Mouse (Mus musculus) layer of hippocampus, adult 11-12 months (tissue): ENCODE measurements around the gene A830018L16Rik.
"Not testable (repeated sequence)": the region's sequence is repeated elsewhere in the genome, so short reads cannot be mapped to it uniquely, and the experiment has no call there.

Source experiments
- DNase-seq: peaks from one replicate; pipeline ENCODE4 v3.0.0; 2022; ENCODE audit warnings: low spot score

The A830018L16Rik gene

DNA sequence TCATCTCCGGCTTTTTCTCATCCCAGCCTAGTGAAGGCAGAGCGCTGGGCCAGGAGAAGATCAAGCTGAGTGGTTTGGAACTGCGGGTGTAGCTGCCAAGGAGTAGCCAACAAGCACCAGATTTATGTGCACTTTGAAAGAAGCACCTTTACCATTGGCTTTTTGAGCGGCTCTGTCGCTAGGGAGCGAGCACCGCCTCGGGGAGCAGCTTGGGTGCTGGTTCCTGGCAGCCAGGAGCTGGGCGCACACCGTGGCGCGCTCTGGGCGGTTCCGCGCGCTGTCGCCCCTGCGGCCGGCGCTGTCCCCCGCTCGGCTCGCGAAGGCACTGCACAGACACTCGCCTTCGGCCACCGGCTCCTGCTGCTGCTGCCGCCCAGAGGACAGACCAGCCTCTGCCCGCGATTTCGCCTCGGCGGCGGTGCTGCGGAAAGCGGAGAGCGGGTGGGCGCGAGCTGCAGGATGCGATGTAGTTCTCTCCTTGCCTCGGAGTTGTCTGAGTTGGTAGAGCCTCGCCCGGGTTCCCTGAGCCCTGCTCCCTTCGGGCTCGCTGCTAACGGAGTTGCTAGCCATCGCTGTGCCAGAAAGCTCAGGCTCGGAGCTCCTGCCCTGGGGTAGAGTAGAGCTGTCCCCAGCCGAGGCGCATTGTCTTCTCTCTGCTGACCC is at the start of gene A830018L16Rik:
Gene A830018L16Rik (plus strand): TSS at position 212 of the 663 bp plus-strand sequence.
- peak; percentile 76 for DNase-seq

DNA sequence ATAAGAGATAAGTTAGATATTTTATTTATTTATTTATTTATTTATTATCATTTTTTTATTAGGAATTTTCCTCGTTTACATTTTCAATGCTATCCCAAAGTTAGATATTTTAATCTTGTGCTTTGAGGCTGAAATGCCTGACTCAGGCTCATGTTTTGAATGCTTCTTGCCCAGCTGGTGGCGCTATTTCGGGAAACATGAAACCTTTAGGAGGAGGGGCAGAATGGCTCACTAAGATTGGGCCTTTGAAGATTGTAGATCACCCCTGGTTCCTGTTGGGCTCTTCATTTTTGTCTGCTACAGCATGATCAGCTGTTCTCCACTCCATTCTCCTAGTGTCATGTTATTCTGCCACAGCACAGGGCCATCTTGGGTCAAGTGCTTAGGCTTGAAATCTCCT is 28.1 kb upstream of the A830018L16Rik start:
- no peak for DNase-seq

- no peak for DNase-seq
These were observed 18.5 kb upstream of the A830018L16Rik start for GRCm38 (mm10) chr1:11395408-11395807.

- DNase-seq = no peak
These were observed 17.7 kb upstream of the A830018L16Rik start for GRCm38 (mm10) chr1:11395996-11396736.

DNA sequence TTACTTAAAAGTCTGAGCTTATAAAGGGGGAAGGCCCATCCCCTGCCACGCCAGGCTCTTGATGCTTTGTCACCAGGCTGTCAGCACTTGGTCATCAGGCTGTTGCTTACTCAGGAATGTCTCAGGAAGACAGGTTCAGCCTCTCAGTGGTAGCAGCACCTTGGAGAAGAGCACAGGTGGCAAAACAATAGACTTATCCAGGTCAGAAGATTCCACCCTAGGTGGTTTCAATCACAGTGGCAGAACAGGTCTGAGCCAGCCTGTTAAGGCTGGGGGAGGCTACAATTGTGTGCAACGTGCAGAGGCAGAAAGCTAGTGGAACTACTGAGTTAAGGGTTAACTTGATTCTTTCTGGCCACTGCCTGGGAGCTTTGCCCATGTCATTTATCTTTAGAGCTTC is 12.7 kb upstream of the A830018L16Rik start:
- no peak for DNase-seq

DNA sequence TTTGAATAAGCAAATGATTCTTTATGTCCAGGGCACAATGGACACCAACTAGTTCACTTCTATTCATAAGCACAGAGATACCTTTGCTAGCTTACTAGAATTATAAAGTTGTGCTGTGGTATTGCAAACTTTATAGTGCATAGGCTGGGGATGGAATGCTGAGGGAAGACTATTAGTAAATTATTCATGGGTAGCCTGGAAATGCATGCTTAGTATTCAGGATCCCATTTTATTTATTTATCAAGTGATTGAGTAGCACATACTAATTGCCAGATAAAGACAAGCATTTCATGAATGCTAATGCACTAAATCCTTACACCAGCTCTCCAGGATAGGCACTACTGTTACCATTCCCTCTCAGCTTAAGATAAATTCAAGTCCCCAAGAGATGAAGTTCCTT is 8.4 kb upstream of the A830018L16Rik start:
- DNase-seq = no peak

DNA sequence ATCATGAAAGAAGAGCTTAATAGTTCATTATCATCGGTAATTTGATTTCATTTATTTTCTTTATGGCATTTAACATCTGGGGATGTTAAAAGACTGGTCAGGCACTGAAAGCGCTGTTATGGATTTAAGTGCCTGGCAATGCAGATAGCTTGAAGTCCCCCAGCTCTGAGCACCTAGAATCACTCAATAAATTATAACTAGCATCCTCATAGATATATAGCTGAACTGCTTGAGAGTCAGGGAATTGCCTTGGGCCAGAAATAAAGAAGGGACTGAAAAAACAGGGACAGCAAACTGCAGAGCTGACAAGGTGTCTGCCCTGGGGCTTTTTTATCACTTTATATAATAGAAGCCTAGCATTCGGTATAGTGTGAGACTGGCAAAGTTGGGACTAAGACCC is 7.9 kb upstream of the A830018L16Rik start:
- no peak for DNase-seq

DNA sequence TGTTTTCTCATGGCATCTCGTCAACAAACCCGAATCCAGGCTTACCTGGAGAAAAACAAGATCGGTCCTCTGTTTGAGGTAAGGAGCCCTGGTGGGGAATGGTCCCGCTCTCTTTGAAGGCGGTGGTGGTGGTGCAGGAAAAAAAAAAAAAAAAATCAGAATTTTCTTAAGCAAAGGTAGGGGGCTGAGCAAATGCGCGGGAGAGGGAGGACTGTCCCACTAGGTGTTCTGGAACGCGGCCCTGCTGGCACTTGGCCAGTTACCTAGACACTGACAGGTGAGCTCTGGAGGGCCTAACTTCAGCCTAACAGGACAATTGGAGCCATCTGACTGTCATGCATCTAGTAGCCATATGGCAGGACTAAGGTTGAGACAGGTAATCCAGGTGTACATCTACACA is 655 bp downstream of the A830018L16Rik start:
- peak; percentile 15 for DNase-seq

- DNase-seq = no peak
These were observed 13.4 kb downstream of the A830018L16Rik start for GRCm38 (mm10) chr1:11427310-11427709.

DNA sequence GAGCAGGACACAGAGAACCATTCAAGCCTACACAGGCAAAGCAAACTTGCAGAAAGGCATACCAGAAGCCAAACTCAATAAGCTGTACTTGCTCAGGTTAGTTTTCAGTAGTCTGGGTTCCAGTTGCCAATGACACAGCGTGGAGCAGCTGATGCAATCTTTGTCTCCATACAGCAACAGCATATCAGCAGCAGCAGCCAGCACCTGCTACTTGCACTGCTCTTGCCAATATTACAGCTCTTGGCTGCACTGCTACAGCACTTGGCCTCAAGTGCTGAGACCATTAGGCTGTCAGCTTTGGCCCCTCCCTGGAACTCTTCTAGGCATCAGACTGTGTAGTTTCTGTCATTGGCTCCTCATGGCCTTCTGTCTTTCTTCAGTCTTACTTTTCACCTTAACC is 44.4 kb downstream of the A830018L16Rik start:
- DNase-seq = peak; percentile 10

GRCm38 (mm10) chr1:11466325-11466724 is 52.4 kb downstream of the A830018L16Rik start:
- no peak for DNase-seq

DNA sequence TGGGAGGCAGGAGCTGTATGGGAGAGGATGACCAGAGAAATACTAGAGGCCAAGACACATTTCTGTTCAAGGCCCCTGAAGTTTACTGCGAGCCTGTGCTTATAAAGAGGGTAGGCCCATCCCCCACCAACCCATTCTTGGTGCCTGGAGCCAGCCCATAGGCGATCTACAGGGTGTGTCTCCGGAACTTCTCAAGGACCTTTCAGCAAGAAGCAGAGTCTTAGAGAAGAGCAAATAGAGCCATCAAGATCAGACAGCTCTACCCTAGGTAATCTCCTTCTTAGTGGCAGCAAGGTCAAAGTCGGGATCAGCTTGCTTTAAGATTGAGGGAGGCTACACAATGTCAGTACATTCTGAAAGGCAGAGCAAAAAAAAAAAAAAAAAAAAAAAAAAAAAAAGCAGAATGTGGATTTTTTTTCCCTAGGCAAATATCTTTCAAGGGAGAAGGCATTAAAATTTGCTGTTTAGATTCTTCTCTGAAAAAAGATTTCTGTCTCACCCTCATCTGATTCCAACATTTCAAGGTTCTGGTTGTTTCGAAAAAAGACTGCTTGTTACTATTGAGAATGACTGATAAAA is 53.2 kb downstream of the A830018L16Rik start:
- no peak for DNase-seq

- DNase-seq = no peak
These were observed 79.0 kb downstream of the A830018L16Rik start for GRCm38 (mm10) chr1:11492936-11493335.

GRCm38 (mm10) chr1:11501556-11501955 is 87.7 kb downstream of the A830018L16Rik start:
- no peak for DNase-seq

GRCm38 (mm10) chr1:11549810-11550209 is 135.9 kb downstream of the A830018L16Rik start:
- DNase-seq = not testable (repeated sequence)

DNA sequence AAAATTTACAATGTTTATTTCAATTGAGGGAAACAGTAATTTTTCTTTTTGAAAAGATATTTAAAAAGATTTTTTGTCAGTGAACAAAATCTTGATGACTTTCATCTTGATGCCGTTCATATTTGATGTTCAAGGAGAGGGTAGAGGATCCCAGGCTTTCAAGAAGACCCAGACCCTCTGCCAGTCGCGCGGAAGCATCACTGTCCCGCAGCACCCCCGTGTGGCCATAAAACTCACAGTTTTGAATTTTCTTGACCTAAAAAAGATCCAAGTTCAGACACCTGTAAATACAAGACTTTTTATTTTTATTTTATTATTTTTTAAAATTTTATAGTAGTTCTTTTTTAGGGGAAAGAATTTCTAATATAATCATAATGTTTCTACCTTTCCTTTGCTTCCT is 151.4 kb downstream of the A830018L16Rik start:
- peak; percentile 41 for DNase-seq

GRCm38 (mm10) chr1:11566730-11567129 is 152.8 kb downstream of the A830018L16Rik start:
- DNase-seq = peak; percentile 25

DNA sequence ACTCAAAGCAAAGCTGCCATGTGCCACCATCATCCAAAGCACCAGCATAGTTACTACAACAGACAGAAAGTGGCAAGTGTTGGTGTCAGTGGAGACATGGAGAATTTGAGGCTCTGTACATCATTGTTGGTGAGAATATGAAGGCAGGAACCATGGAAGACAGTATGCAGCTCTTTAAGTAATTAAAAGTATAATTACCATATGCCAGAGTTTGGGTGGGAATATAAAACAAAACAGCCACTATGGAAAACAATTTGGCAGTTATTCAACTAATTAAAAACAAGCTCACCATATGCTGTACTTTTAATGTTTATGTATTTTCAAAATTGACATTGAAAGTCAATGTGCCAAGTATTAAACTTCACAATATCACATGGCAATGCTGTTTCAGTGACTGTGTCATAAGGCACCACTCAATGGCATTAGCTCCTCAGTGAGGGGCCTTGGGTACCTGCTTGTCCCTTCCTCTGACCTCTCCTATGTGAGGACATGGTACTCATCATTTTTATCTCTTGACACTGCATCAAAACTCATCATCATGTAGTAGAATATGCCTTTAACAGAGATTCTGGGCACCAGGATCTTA is 153.5 kb downstream of the A830018L16Rik start:
- no peak for DNase-seq

DNA sequence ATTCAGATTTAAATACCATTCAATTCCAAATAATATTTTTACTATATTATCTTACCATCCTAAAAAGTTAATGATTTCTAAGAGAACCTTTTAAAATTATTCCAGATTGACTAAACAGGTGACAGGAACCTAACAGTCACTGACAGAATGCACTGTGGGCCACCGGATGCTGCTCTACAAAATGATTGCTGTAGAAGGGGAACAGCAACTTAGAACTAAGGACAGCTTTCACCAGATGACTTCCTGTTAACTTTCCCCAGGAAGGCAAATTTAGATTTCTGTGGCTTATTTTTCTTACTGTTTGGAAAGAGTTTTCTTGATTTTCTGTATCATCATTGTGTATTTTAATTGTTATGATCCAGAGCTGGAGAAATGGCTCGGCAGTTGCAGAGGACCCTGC is 156.4 kb downstream of the A830018L16Rik start:
- no peak for DNase-seq

GRCm38 (mm10) chr1:11573462-11573861 is 159.6 kb downstream of the A830018L16Rik start:
- peak; percentile 24 for DNase-seq

- DNase-seq = no peak
These were observed 166.1 kb downstream of the A830018L16Rik start for GRCm38 (mm10) chr1:11580026-11580425.

DNA sequence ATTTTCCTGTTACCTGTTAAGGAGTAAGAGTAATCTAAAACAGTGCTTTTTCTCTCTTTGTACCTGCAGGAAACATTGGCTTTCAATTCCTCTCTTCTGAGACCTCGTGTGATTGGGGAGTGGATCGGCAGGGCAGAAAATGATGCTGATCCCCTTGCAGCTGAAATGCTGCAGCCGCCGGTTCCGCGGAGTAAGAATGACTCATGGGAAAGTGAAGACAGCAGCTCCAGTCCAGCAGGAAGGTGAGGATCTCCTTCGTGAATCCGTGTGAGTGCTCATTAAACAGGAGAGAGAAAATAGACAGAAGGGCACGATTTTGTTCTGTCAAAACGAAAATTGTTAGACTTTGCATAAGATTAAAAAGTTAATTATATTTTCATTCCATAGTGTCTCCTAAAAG is 174.4 kb downstream of the A830018L16Rik start:
- DNase-seq = no peak

GRCm38 (mm10) chr1:11650137-11650536 is 236.2 kb downstream of the A830018L16Rik start:
- DNase-seq = peak; percentile 17
